Comparison of ENCODE assay signal across 12 mouse cellular contexts in the genomic region with DNA sequence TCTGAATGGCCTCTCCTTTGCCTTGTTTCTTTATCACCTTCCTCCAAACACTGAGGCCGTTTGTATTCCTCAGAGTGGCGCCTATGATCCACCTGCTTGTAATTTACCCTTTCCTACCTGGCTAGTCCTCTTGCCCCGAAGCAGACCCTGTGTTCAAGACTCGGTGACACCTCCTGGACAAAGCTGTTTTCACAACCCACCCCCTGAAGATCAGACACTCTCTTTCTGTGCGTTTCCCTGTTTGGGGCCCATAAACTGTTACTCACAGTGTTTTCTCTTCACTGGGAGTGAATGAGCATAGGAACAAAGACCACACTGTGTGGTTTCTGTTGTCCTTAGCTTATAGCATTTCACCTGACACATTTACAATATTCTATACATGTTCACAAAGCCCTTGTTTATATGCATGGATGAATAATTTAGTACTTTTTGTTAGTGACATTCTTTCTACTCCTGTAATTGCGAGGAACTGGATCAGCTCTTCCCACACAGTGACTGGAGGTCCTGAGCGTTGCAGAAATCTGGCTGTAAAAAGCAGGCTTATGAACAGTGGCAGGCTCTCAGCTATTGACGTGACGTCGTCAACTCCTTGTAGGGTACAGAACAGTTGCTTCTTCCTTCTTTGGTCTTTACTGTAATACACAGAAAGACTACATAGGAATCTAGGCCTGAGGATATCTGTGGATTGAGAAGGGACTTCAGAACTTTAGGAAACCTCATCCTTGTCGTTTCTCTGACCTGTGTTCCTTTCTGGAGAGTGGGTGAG.
DNase-seq lines count a peak whose midpoint lies in the region; ATAC-seq and TF ChIP-seq lines count a peak whose summit lies in the region.
"Had no signal": no experiment of that assay in that cellular context is flagged by ENCODE, and none has a peak within 500 bp of the region (broad histone marks: within the 10 kb centered on the region; RNA-seq: fewer than 3 reads in every experiment).

No protein-coding gene starts in this region.

- no peak overlapping the region for H3K9ac ChIP-seq in kidney, embryonic 15.5 days
- H3K9ac ChIP-seq in embryonic facial prominence, embryonic 13.5 days = no peak overlapping the region
- H3K9ac ChIP-seq in neural tube, embryonic 13.5 days = no peak overlapping the region
- H3K9ac ChIP-seq: heart, embryonic 15.5 days; liver, embryonic 15.5 days had no signal

- H3K9me3 ChIP-seq in kidney, embryonic 15.5 days (replicated peaks) = no peaks in the 10 kb centered on the region
- H3K9me3 ChIP-seq in embryonic facial prominence, embryonic 13.5 days = no peaks in the 10 kb centered on the region
- no peaks in the 10 kb centered on the region for H3K9me3 ChIP-seq in neural tube, embryonic 13.5 days
- H3K9me3 ChIP-seq: heart, embryonic 15.5 days; liver, embryonic 15.5 days had no signal

- no peak for DNase-seq in kidney, postnatal 25 days
- peak; percentile 63 for DNase-seq in brain, embryonic 14.5 days (ENCODE audit: low read depth)
- no peak for DNase-seq in cerebellum, adult 2 months
- no peak for DNase-seq in layer of hippocampus, adult 8-10 months (ENCODE audit: low spot score in 2 of 2)
- DNase-seq: gastrocnemius, adult 2 months; lung, postnatal 36 days had no signal

- no peak overlapping the region for H3K4me2 ChIP-seq in kidney, embryonic 15.5 days
- no peak overlapping the region for H3K4me2 ChIP-seq in embryonic facial prominence, embryonic 13.5 days
- H3K4me2 ChIP-seq in neural tube, embryonic 13.5 days = no peak overlapping the region
- H3K4me2 ChIP-seq: heart, embryonic 15.5 days; liver, embryonic 15.5 days had no signal

- no peaks in the 10 kb centered on the region for H3K36me3 ChIP-seq in kidney, embryonic 15.5 days
- no peaks in the 10 kb centered on the region for H3K36me3 ChIP-seq in embryonic facial prominence, embryonic 13.5 days
- H3K36me3 ChIP-seq in neural tube, embryonic 13.5 days = no peaks in the 10 kb centered on the region
- H3K36me3 ChIP-seq: heart, embryonic 15.5 days; liver, embryonic 15.5 days had no signal

- 46% methylated on average over 11 of the region's 11 CpGs for WGBS in kidney, embryonic 15.5 days
- WGBS in embryonic facial prominence, embryonic 13.5 days = 56% methylated on average over 11 of the region's 11 CpGs
- WGBS in neural tube, embryonic 13.5 days = 20% methylated on average over 11 of the region's 11 CpGs
- 77% methylated on average over 11 of the region's 11 CpGs for WGBS in cerebellum, adult 2 months

- H3K27me3 ChIP-seq in kidney, embryonic 15.5 days = no peaks in the 10 kb centered on the region
- H3K27me3 ChIP-seq in embryonic facial prominence, embryonic 13.5 days = no peaks in the 10 kb centered on the region
- H3K27me3 ChIP-seq in neural tube, embryonic 13.5 days = no peaks in the 10 kb centered on the region
- H3K27me3 ChIP-seq in cerebellum, adult 2 months (ENCODE audit: control insufficient read depth, insufficient read depth, low read length) = no peaks in the 10 kb centered on the region
- H3K27me3 ChIP-seq: heart, embryonic 15.5 days; liver, embryonic 15.5 days had no signal

- no peak overlapping the region for H3K4me3 ChIP-seq in kidney, embryonic 15.5 days (replicated peaks)
- H3K4me3 ChIP-seq in embryonic facial prominence, embryonic 13.5 days = no peak overlapping the region
- H3K4me3 ChIP-seq in neural tube, embryonic 13.5 days = no peak overlapping the region
- H3K4me3 ChIP-seq in cerebellum, adult 2 months (replicated peaks; ENCODE audit: insufficient read depth, low read depth, low read length) = no peak overlapping the region
- H3K4me3 ChIP-seq: gastrocnemius, adult 2 months; heart, embryonic 15.5 days; liver, embryonic 15.5 days had no signal

- no peak for ATAC-seq in kidney, embryonic 15.5 days (replicated peaks; ENCODE audit: low FRiP score)
- ATAC-seq in embryonic facial prominence, embryonic 13.5 days (ENCODE audit: insufficient number of reproducible peaks, insufficient read depth, low FRiP score, low TSS enrichment, low read depth) = no peak
- ATAC-seq in neural tube, embryonic 13.5 days (ENCODE audit: low read depth) = no peak; the same call in 1 of the 2 replicates
- ATAC-seq: inflammation-experienced regulatory T-cells, adult 6 months had no signal

- no peak for TF ChIP-seq POLR2A in brain, embryonic 14.5 days (IDR thresholded peaks at IDR 0.05; ENCODE audit: borderline replicate concordance, extremely low read depth, insufficient read depth, insufficient read length, poor library complexity, severe bottlenecking)
- no peak for TF ChIP-seq POLR2A in cerebellum, adult 2 months (IDR thresholded peaks at IDR 0.05; ENCODE audit: borderline replicate concordance, insufficient read depth, low read length)

- peaks cover 54% of the 10 kb centered on the region for H3K4me1 ChIP-seq in kidney, embryonic 15.5 days
- peaks cover 60% of the 10 kb centered on the region for H3K4me1 ChIP-seq in embryonic facial prominence, embryonic 13.5 days
- peaks cover 43% of the 10 kb centered on the region for H3K4me1 ChIP-seq in neural tube, embryonic 13.5 days (replicated peaks)
- H3K4me1 ChIP-seq in cerebellum, adult 2 months (ENCODE audit: control insufficient read depth, insufficient read depth, low read length) = no peaks in the 10 kb centered on the region
- H3K4me1 ChIP-seq: liver, embryonic 15.5 days had no signal

- no peak for TF ChIP-seq CTCF in brain, embryonic 14.5 days (IDR thresholded peaks at IDR 0.05; ENCODE audit: borderline replicate concordance, extremely low read depth, insufficient read depth, insufficient read length)
- TF ChIP-seq CTCF in cerebellum, adult 2 months (IDR thresholded peaks at IDR 0.05; ENCODE audit: borderline replicate concordance, insufficient read depth, low read depth, low read length) = no peak

- H3K27ac ChIP-seq in kidney, embryonic 15.5 days = peak overlapping the region; percentile 89
- peak overlapping the region; percentile 9; the same call in 1 of the 2 replicates for H3K27ac ChIP-seq in embryonic facial prominence, embryonic 13.5 days
- H3K27ac ChIP-seq in neural tube, embryonic 13.5 days (replicated peaks) = peak overlapping the region; percentile 25; the same call in 1 of the 2 replicates
- H3K27ac ChIP-seq in cerebellum, adult 2 months (ENCODE audit: insufficient read depth, low read length) = no peak overlapping the region
- H3K27ac ChIP-seq: gastrocnemius, adult 2 months; heart, embryonic 15.5 days; liver, embryonic 15.5 days had no signal
